Mouse (Mus musculus): ENCODE measurements around the gene Rack1. TPM values are rescaled to one million over a fixed set of nuclear protein-coding genes. Genes with fewer than 3 reads are reported as not detected.
"Not testable (repeated sequence)": the region's sequence is repeated elsewhere in the genome, so short reads cannot be mapped to it uniquely, and the experiment has no call there.

The Rack1 gene
- total RNA-seq, 2 experiments from 2014 or later, result 383 to 424 TPM

- no peak for DNase-seq
- H3K4me3 ChIP-seq, result peak overlapping the region; percentile 91
- no peak for TF ChIP-seq CTCF (IDR thresholded peaks at IDR 0.05)
- intact Hi-C loops (cut with DNase I), result loop anchor here (1.0 to 10.0 kb wide), 2 partner anchors 15 to 389 kb away; partner anchors contain the start of gene Zfp62
- peak overlapping the region; percentile 99 for H3K27ac ChIP-seq
Observed at GRCm38 (mm10) chr11:48815851-48816250, 15.7 kb downstream of the Rack1 start.

- DNase-seq, result no peak
- intact Hi-C loops (cut with DNase I), result loop anchor here (1.0 to 10.0 kb wide), 2 partner anchors 15 to 388 kb away; partner anchors contain the start of gene Zfp62
- TF ChIP-seq CTCF (IDR thresholded peaks at IDR 0.05), result no peak
- Histone ChIP-seq H3K4me3 (peak overlapping the region; percentile 91), H3K27ac (peak overlapping the region; percentile 99)
Observed at GRCm38 (mm10) chr11:48816281-48816781, 16.2 kb downstream of the Rack1 start.

- H3K4me3 ChIP-seq, result peak within 1 kb of the TSS; percentile 91
- intact Hi-C loops (cut with DNase I), result loop anchor here (1.0 to 10.0 kb wide), 3 partner anchors 16 to 388 kb away; partner anchors contain the start of gene Zfp62
- TF ChIP-seq CTCF (IDR thresholded peaks at IDR 0.05), result no peak
- peak; percentile 100 for DNase-seq
- peak within 1 kb of the TSS; percentile 99 for H3K27ac ChIP-seq
Observed at GRCm38 (mm10) chr11:48816800-48817665, 16.9 kb downstream of the Rack1 start, which contains the start of gene Trim41. TSS of gene Trim41 (minus strand) at chr11:48817353.

- peak overlapping the region; percentile 99 for H3K27ac ChIP-seq
- intact Hi-C loops (cut with DNase I), result loop anchor here (1.0 to 10.0 kb wide), 4 partner anchors 15 to 387 kb away; partner anchors contain the start of gene Zfp62
- peak overlapping the region; percentile 91 for H3K4me3 ChIP-seq
- DNase-seq, result no peak
- TF ChIP-seq CTCF (IDR thresholded peaks at IDR 0.05), result no peak
Observed at GRCm38 (mm10) chr11:48817794-48818193, 17.7 kb downstream of the Rack1 start.

- TF ChIP-seq CTCF (IDR thresholded peaks at IDR 0.05), result no peak
- Histone ChIP-seq H3K27ac (peak overlapping the region; percentile 99), H3K4me3 (peak overlapping the region; percentile 91)
- intact Hi-C loops (cut with DNase I), result loop anchor here (1.0 to 10.0 kb wide), 3 partner anchors 14 to 386 kb away; partner anchors contain the start of gene Zfp62
- DNase-seq, result peak; percentile 79
Observed at GRCm38 (mm10) chr11:48818346-48818745, 18.2 kb downstream of the Rack1 start.

- no peak for DNase-seq
- Histone ChIP-seq H3K27ac (peak overlapping the region; percentile 25; the same call in 1 of the 2 replicates), H3K4me3 (no peak overlapping the region)
- intact Hi-C loops (cut with DNase I), result loop anchor here (2.0 to 10.0 kb wide), 2 partner anchors 13 to 385 kb away; partner anchors contain the start of gene Zfp62
- TF ChIP-seq CTCF (IDR thresholded peaks at IDR 0.05), result no peak
Observed at GRCm38 (mm10) chr11:48819614-48820307, 19.6 kb downstream of the Rack1 start.

GRCm38 (mm10) chr11:48820308-48820674 is 20.2 kb downstream of the Rack1 start:
- no peak overlapping the region for H3K4me3 ChIP-seq
- no peak for DNase-seq
- H3K27ac ChIP-seq, result peak overlapping the region; percentile 25; the same call in 1 of the 2 replicates
- intact Hi-C loops (cut with DNase I), result no loop called here
- TF ChIP-seq CTCF (IDR thresholded peaks at IDR 0.05), result no peak

- H3K4me3 ChIP-seq; DNase-seq; intact Hi-C loops (cut with DNase I); H3K27ac ChIP-seq: not testable (repeated sequence)
Observed at GRCm38 (mm10) chr11:48821299-48821698, 21.2 kb downstream of the Rack1 start.

GRCm38 (mm10) chr11:48822768-48823512 is 22.8 kb downstream of the Rack1 start:
- intact Hi-C loops (cut with DNase I), result no loop called here
- no peak for DNase-seq
- no peak for TF ChIP-seq CTCF (IDR thresholded peaks at IDR 0.05)
- Histone ChIP-seq H3K4me3 (peak overlapping the region; percentile 73), H3K27ac (peak overlapping the region; percentile 38; the same call in 1 of the 2 replicates)

- no peak for TF ChIP-seq CTCF (IDR thresholded peaks at IDR 0.05)
- DNase-seq, result peak; percentile 58
- peak overlapping the region; percentile 73 for H3K4me3 ChIP-seq
- H3K27ac ChIP-seq, result peak overlapping the region; percentile 38; the same call in 1 of the 2 replicates
- intact Hi-C loops (cut with DNase I), result no loop called here
Observed at GRCm38 (mm10) chr11:48823536-48823972, 23.4 kb downstream of the Rack1 start.

GRCm38 (mm10) chr11:48824311-48824830 is 24.2 kb downstream of the Rack1 start:
- H3K4me3 ChIP-seq, result peak overlapping the region; percentile 73
- TF ChIP-seq CTCF (IDR thresholded peaks at IDR 0.05), result no peak
- no peak overlapping the region for H3K27ac ChIP-seq
- no peak for DNase-seq
- intact Hi-C loops (cut with DNase I), result no loop called here

Data from gastrocnemius, adult 2 months (tissue).